Mouse (Mus musculus) CH12.LX (cell line): Measurements from ENCODE around the gene Ric8b. TPM values are rescaled to one million over a fixed set of nuclear protein-coding genes. Genes with fewer than 3 reads are reported as not detected.

Source experiments
- DNase-seq: peaks from one replicate; pipeline ENCODE4 v3.0.0-alpha.2; 2013; ENCODE audit errors: extremely low read depth
- H3K27ac ChIP-seq: 2 replicates; pipeline ENCODE4 v1.5.1; 2012; ENCODE audit warnings: low read depth, mild to moderate bottlenecking, control low read depth, moderate library complexity; ENCODE audit not compliant: insufficient read depth
- H3K27me3 ChIP-seq: replicated peaks from 2 replicates; pipeline ENCODE3; 2012; ENCODE audit warnings: inconsistent platforms
- H3K36me3 ChIP-seq, 2 experiments: replicated peaks in 1 of 2; 2 replicates each; pipeline versions ENCODE3 to v1.6.1; 2012; ENCODE audit warnings: inconsistent platforms in 1 of 2, low read length in 1 of 2, mild to moderate bottlenecking in 1 of 2, mixed read lengths in 1 of 2, moderate library complexity in 1 of 2; ENCODE audit not compliant: control insufficient read depth in 1 of 2, insufficient read depth in 1 of 2
- H3K4me1 ChIP-seq, 2 experiments: 2 replicates each; pipeline ENCODE4 v1.6.1; 2012; ENCODE audit warnings: inconsistent platforms in 1 of 2, moderate library complexity in 1 of 2; ENCODE audit not compliant: insufficient read depth in 2 of 2, control insufficient read depth in 1 of 2
- H3K4me2 ChIP-seq: 2 replicates; pipeline ENCODE4 v1.6.1; 2012; ENCODE audit warnings: low read depth, mild to moderate bottlenecking, control low read depth; ENCODE audit not compliant: poor library complexity, insufficient read depth, severe bottlenecking
- H3K4me3 ChIP-seq, 3 experiments: fragments of 150-350 bp in 1 of 3; sonication (generic) in 1 of 3; replicated peaks in 1 of 3; 2 replicates each; pipeline versions ENCODE3 to v1.5.1; 2011 to 2012; ENCODE audit warnings: low read depth in 2 of 3, low read length in 2 of 3, mild to moderate bottlenecking in 2 of 3, moderate library complexity in 2 of 3, control low read depth in 1 of 3, improper control_type of control experiment in 1 of 3, inconsistent platforms in 1 of 3, mixed read lengths in 1 of 3; ENCODE audit not compliant: poor library complexity in 1 of 3
- H3K79me2 ChIP-seq: replicated peaks from 2 replicates; pipeline ENCODE4 v1.6.1; 2012; ENCODE audit warnings: mild to moderate bottlenecking, moderate library complexity; ENCODE audit not compliant: control insufficient read depth, poor library complexity, insufficient read depth, severe bottlenecking; ENCODE audit errors: extremely low read depth
- H3K9ac ChIP-seq: 2 replicates; pipeline ENCODE4 v1.6.1; 2012; ENCODE audit warnings: low read depth, mild to moderate bottlenecking, control low read depth, moderate library complexity; ENCODE audit not compliant: insufficient read depth
- H3K9me3 ChIP-seq: replicated peaks from 2 replicates; pipeline ENCODE3; 2012; ENCODE audit warnings: low read length, inconsistent platforms, mixed read lengths
- BHLHE40 ChIP-seq: IDR thresholded peaks from 2 replicates; pipeline ENCODE4 v1.6.1; 2011; ENCODE audit warnings: mild to moderate bottlenecking, low read depth, low read length, improper control_type of control experiment
- CHD1 ChIP-seq: IDR thresholded peaks from 2 replicates; pipeline ENCODE4 v1.6.1; 2012; ENCODE audit warnings: low read depth, low read length, improper control_type of control experiment, inconsistent platforms
- CTCF ChIP-seq, 2 experiments: IDR thresholded peaks in 1 of 2; conservative IDR thresholded peaks in 1 of 2; 2 replicates each; pipeline ENCODE4 v1.5.1; 2011 to 2012; ENCODE audit warnings: low read depth in 2 of 2, low read length in 2 of 2, improper control_type of control experiment in 1 of 2, inconsistent platforms in 1 of 2, mild to moderate bottlenecking in 1 of 2, moderate library complexity in 1 of 2
- E2F4 ChIP-seq: IDR thresholded peaks from 2 replicates; pipeline ENCODE4 v1.6.1; 2011; ENCODE audit warnings: low read depth, low read length, improper control_type of control experiment; ENCODE audit not compliant: insufficient replicate concordance
- HCFC1 ChIP-seq: IDR thresholded peaks from 2 replicates; pipeline ENCODE4 v1.6.1; 2012; ENCODE audit warnings: low read depth, mild to moderate bottlenecking, inconsistent platforms, low read length, improper control_type of control experiment
- MAX ChIP-seq: IDR thresholded peaks from 2 replicates; pipeline ENCODE4 v1.6.1; 2011; ENCODE audit warnings: low read length, improper control_type of control experiment
- MEF2A ChIP-seq: IDR thresholded peaks from 2 replicates; pipeline ENCODE4 v1.6.1; 2014; ENCODE audit warnings: low read depth, mild to moderate bottlenecking, inconsistent platforms, low read length, improper control_type of control experiment, borderline replicate concordance
- MXI1 ChIP-seq: IDR thresholded peaks from 2 replicates; pipeline ENCODE4 v1.6.1; 2011; ENCODE audit warnings: mild to moderate bottlenecking, low read depth, low read length, improper control_type of control experiment
- NELFE ChIP-seq: IDR thresholded peaks from 2 replicates; pipeline ENCODE4 v1.6.1; 2011; ENCODE audit warnings: low read depth, low read length, improper control_type of control experiment
- NRF1 ChIP-seq: IDR thresholded peaks from 2 replicates; pipeline ENCODE4 v1.6.1; 2014; ENCODE audit warnings: low read depth, mild to moderate bottlenecking, inconsistent platforms, low read length, improper control_type of control experiment, moderate library complexity
- PAX5 ChIP-seq: IDR thresholded peaks from 2 replicates; pipeline ENCODE4 v1.6.1; 2012; ENCODE audit warnings: low read length, inconsistent platforms, mixed read lengths
- POLR2AphosphoS2 ChIP-seq: IDR thresholded peaks from 2 replicates; pipeline ENCODE4 v1.6.1; 2011; ENCODE audit warnings: low read depth, low read length, improper control_type of control experiment
- RAD21 ChIP-seq: IDR thresholded peaks from 2 replicates; pipeline ENCODE4 v1.6.1; 2011; ENCODE audit warnings: low read depth, mild to moderate bottlenecking, low read length, improper control_type of control experiment, moderate library complexity
- RCOR1 ChIP-seq: conservative IDR thresholded peaks from 2 replicates; pipeline ENCODE4 v1.6.1; 2012; ENCODE audit warnings: low read depth, mild to moderate bottlenecking, inconsistent platforms, low read length, improper control_type of control experiment
- SMC3 ChIP-seq: IDR thresholded peaks from 2 replicates; pipeline ENCODE4 v1.6.1; 2011; ENCODE audit warnings: low read depth, low read length, improper control_type of control experiment
- UBTF ChIP-seq: IDR thresholded peaks from 2 replicates; pipeline ENCODE4 v1.6.1; 2012; ENCODE audit warnings: low read depth, mild to moderate bottlenecking, inconsistent platforms, low read length, improper control_type of control experiment, moderate library complexity
- USF1 ChIP-seq: IDR thresholded peaks from 2 replicates; pipeline ENCODE4 v1.6.1; 2014; ENCODE audit warnings: low read depth, mild to moderate bottlenecking, inconsistent platforms, low read length, improper control_type of control experiment
- USF2 ChIP-seq: conservative IDR thresholded peaks from 2 replicates; pipeline ENCODE4 v1.6.1; 2011; ENCODE audit warnings: low read depth, low read length, improper control_type of control experiment
- ZMIZ1 ChIP-seq: IDR thresholded peaks from 2 replicates; pipeline ENCODE4 v1.6.1; 2012; ENCODE audit warnings: low read depth, mild to moderate bottlenecking, inconsistent platforms, low read length, improper control_type of control experiment
- ZNF384 ChIP-seq: IDR thresholded peaks from 2 replicates; pipeline ENCODE4 v1.6.1; 2012; ENCODE audit warnings: low read depth, low read length, improper control_type of control experiment, inconsistent platforms
- dilution Hi-C: fragments of 300-500 bp; cut with MboI; formaldehyde crosslinking; loops from 2 replicates; pipeline ENCODE4 v1.14.3; 2020; ENCODE audit warnings: low sequenced_read_pairs; ENCODE audit not compliant: extremely low pct_unique_long_range_greater_than_20kb, extremely low pct_ligation_motif_present
- in situ Hi-C: fragments of 300-500 bp; cut with MboI; formaldehyde crosslinking; loops from 3 replicates; pipeline ENCODE4 v1.14.3; 2019; ENCODE audit warnings: low sequenced_read_pairs, low pct_ligation_motif_present, low pct_unique_long_range_greater_than_20kb, mixed read lengths
- polyA plus RNA-seq: library from polyadenylated mRNA; unstranded; fragments of >175 nt; gene quantifications from 2 replicates; pipeline ENCODE4 v1.2.1, GENCODE M21; 2012; ENCODE audit warnings: low read depth; ENCODE audit not compliant: insufficient read length
- total RNA-seq, 2 experiments: library from RNA; depleted of rRNA; stranded (reverse); fragments of 300-350 nt in 1 of 2; fragments of >200 nt in 1 of 2; gene quantifications; 2 replicates each; pipeline ENCODE4 v1.2.3; 2012 to 2014

Gene Ric8b
- total and polyA plus RNA-seq, 3 experiments, result 4.8 to 9.4 (median 6.3) TPM

DNA sequence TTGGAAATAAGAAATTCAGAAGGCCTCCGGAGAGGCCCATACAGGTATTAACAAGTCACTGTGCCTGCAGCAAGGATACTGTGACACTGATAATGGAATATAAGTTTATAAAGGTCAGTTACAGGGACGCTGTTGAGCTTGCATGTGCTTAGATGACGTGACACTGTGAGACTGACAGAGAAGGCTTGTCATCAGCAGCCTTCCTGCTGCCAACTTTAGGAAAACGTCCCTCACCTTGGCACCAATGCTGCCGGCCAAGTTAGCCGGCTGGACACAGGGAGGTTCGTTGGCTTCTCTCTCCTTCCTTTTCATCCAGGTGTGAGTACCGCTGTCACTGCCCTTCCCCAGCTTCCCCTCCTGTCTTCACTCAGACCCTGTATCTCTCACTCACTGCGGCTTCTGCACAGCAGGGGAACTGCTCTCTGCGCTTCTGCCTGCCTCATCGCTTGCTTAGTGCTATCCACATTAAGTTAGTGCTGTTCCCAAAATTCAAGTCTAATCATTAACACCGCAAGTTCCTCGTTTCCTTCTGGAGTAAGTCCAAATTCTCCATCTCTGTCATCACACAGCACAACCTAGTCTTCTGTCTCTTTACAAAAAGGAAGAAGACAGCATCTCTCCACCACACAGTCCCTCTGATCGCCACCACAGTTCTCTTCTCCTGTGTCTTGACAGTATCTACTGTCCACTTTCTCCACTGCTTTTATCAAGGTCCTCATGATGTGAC lies 20.8 kb downstream of the Ric8b start:
- no peaks in the 10 kb centered on the region; the same call in 1 of the 2 replicates for H3K79me2 ChIP-seq
- dilution Hi-C loops, result no loop called here
- H3K27me3 ChIP-seq, result no peaks in the 10 kb centered on the region
- H3K36me3 ChIP-seq, result peaks cover 1 to 36% of the 10 kb centered on the region in 2 experiments
- DNase-seq, result no peak
- no peak overlapping the region for H3K4me3 ChIP-seq
- TF ChIP-seq MAX, result no peak
- TF ChIP-seq PAX5, result no peak
- no peak for TF ChIP-seq E2F4
- TF ChIP-seq RAD21, result no peak
- TF ChIP-seq USF1, result no peak
- no peak for TF ChIP-seq MXI1
- TF ChIP-seq CTCF (conservative IDR thresholded peaks at IDR 0.05 in 1 of 2, IDR thresholded peaks at IDR 0.05 in 1 of 2; ENCODE audit: low read depth in 2 of 2, low read length in 2 of 2), result no peak
- TF ChIP-seq NELFE, result no peak
- no peak for TF ChIP-seq HCFC1
- no peak for TF ChIP-seq NRF1
- no peak for TF ChIP-seq POLR2AphosphoS2
- no peaks in the 10 kb centered on the region for H3K9me3 ChIP-seq
- in situ Hi-C loops, result no loop called here
- H3K4me1 ChIP-seq, result peaks cover 10 to 57% of the 10 kb centered on the region in 2 experiments
- no peak overlapping the region for H3K9ac ChIP-seq
- no peak overlapping the region for H3K27ac ChIP-seq
- no peak overlapping the region for H3K4me2 ChIP-seq

DNA sequence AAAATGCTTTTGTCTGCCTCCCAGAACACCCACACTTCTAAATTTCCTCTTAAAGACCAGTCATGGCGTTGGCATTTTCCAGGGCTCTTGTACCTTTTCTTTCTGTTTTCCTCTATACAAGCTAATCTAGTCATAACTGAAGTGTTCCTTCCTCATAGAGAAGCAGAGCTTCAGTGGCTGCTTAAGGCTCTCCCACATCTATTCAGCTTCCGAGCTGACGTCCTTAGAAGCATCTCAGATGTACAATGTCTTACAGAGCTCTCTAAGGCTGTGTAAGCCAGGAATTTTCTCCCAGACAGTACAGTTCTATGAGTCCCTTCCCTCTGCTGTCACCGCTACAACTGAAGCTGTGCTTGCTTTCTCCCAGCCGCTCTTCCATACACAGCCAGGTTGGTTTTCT lies 21.5 kb downstream of the Ric8b start:
- DNase-seq, result no peak
- Histone ChIP-seq H3K4me3 (no peak overlapping the region), H3K27me3 (no peaks in the 10 kb centered on the region), H3K9me3 (no peaks in the 10 kb centered on the region), H3K9ac (no peak overlapping the region)
- in situ Hi-C loops, result no loop called here
- TF ChIP-seq ZMIZ1 (no peak), RCOR1 (no peak), USF2 (no peak), BHLHE40 (no peak), ZNF384 (no peak), UBTF (no peak), CHD1 (no peak), SMC3 (no peak), MEF2A (no peak), E2F4 (no peak), USF1 (no peak)
- TF ChIP-seq, all 38 proteins: peak for 0
- dilution Hi-C loops, result no loop called here
- H3K27ac ChIP-seq, result no peak overlapping the region
- H3K4me1 ChIP-seq, result peaks cover 7 to 50% of the 10 kb centered on the region in 2 experiments
- H3K36me3 ChIP-seq, result peaks cover 2 to 40% of the 10 kb centered on the region in 2 experiments
- H3K4me2 ChIP-seq, result no peak overlapping the region
- no peaks in the 10 kb centered on the region; the same call in 1 of the 2 replicates for H3K79me2 ChIP-seq
